ENCODE assay signal across 27 mouse cellular contexts in genomic region chr7:18378295-18378694, GRCm38 (mm10). TPM values are rescaled to one million over a fixed set of nuclear protein-coding genes. Genes with fewer than 3 reads are reported as not detected.
"Had no signal": no experiment of that assay in that cellular context is flagged by ENCODE, and none has a peak within 500 bp of the region (broad histone marks: within the 10 kb centered on the region; RNA-seq: fewer than 3 reads in every experiment).

No protein-coding gene starts in this region.

- H3K27ac ChIP-seq: lung, embryonic 15.5 days; macrophage; neural tube, embryonic 13.5 days; neural tube, embryonic 15.5 days; stomach, embryonic 15.5 days; stomach, postnatal 0 days had no signal

- H3K27me3 ChIP-seq: lung, embryonic 15.5 days; megakaryocyte, embryonic 14.5 days; neural tube, embryonic 13.5 days; neural tube, embryonic 15.5 days; stomach, embryonic 15.5 days had no signal

- H3K4me3 ChIP-seq: lung, embryonic 15.5 days; megakaryocyte, embryonic 14.5 days; myocyte; neural tube, embryonic 13.5 days; neural tube, embryonic 15.5 days; stomach, embryonic 15.5 days had no signal

- H3K36me3 ChIP-seq: lung, embryonic 15.5 days; neural tube, embryonic 13.5 days; neural tube, embryonic 15.5 days; stomach, embryonic 15.5 days had no signal

- DNase-seq: liver, postnatal 0 days; lung, adult 2 months; lung, postnatal 14 days; lung, postnatal 36 days; midbrain, embryonic 14.5 days; retina, postnatal 1 day; right cerebral cortex, adult 18-20 months; right cerebral cortex, postnatal 25 days; thymus, adult 2 months; thymus, postnatal 25 days; thymus, postnatal 4 days had no signal

- H3K9me3 ChIP-seq: stomach, embryonic 15.5 days had no signal

- H3K4me1 ChIP-seq: lung, embryonic 15.5 days; megakaryocyte, embryonic 14.5 days; neural tube, embryonic 13.5 days; neural tube, embryonic 15.5 days; stomach, embryonic 15.5 days had no signal

- H3K9ac ChIP-seq: liver, postnatal 0 days; lung, embryonic 15.5 days; neural tube, embryonic 13.5 days; neural tube, embryonic 15.5 days; stomach, embryonic 15.5 days had no signal

RNA-seq across cellular contexts. Expression of gene Psg18, which starts 23.5 kb away (rescaled TPM):
- total RNA-seq: megakaryocyte progenitor cell, adult 5-6 weeks had no signal
- polyA plus RNA-seq: liver, postnatal 0 days; lung, adult 2 months; lung, embryonic 15.5 days; lung, postnatal 0 days; macrophage; midbrain, embryonic 11.5 days; midbrain, embryonic 14.5 days; midbrain, embryonic 16.5 days; myocyte; neural tube, embryonic 11.5 days; neural tube, embryonic 13.5 days; neural tube, embryonic 15.5 days; spleen, adult 2 months; stomach, embryonic 15.5 days; stomach, postnatal 0 days; testis, adult 2 months; urinary bladder, adult 2 months had no signal

RNA-seq across cellular contexts. Expression of gene Psg28, which starts 53.5 kb away (rescaled TPM):
- total RNA-seq: megakaryocyte progenitor cell, adult 5-6 weeks had no signal
- polyA plus RNA-seq: liver, postnatal 0 days; lung, adult 2 months; lung, embryonic 15.5 days; lung, postnatal 0 days; macrophage; midbrain, embryonic 11.5 days; midbrain, embryonic 14.5 days; midbrain, embryonic 16.5 days; neural tube, embryonic 11.5 days; neural tube, embryonic 13.5 days; neural tube, embryonic 15.5 days; spleen, adult 2 months; stomach, embryonic 15.5 days; stomach, postnatal 0 days; testis, adult 2 months; thymus, adult 2 months; urinary bladder, adult 2 months had no signal
